Mouse (Mus musculus) megakaryocyte, embryonic 14.5 days (primary cell): ENCODE measurements around the gene Rps21. TPM values are rescaled to one million over a fixed set of nuclear protein-coding genes. Genes with fewer than 3 reads are reported as not detected.

Experiments used
- H3K27me3 ChIP-seq: replicated peaks from 2 replicates; pipeline ENCODE3; 2012; ENCODE audit warnings: inconsistent platforms
- H3K36me3 ChIP-seq: replicated peaks from 2 replicates; pipeline ENCODE3; 2012; ENCODE audit warnings: low read length, inconsistent platforms, mixed read lengths
- H3K4me1 ChIP-seq: 2 replicates; pipeline ENCODE4 v1.6.1; 2012; ENCODE audit warnings: inconsistent platforms
- H3K4me3 ChIP-seq: replicated peaks from 2 replicates; pipeline ENCODE3; 2012; ENCODE audit warnings: moderate library complexity, mild to moderate bottlenecking, inconsistent platforms
- H3K9me3 ChIP-seq: 2 replicates; pipeline ENCODE4 v1.6.1; 2012; ENCODE audit warnings: inconsistent platforms
- FLI1 ChIP-seq: IDR thresholded peaks from 2 replicates; pipeline ENCODE4 v1.6.1; 2012; ENCODE audit warnings: low read length, inconsistent platforms, mixed read lengths
- GATA1 ChIP-seq: IDR thresholded peaks from 3 replicates; pipeline ENCODE4 v1.6.1; 2012; ENCODE audit warnings: mixed read lengths, low read length, inconsistent platforms, borderline replicate concordance
- polyA plus RNA-seq: library from polyadenylated mRNA; stranded (reverse); fragments of >175 nt; gene quantifications from 2 replicates; pipeline ENCODE4 v1.2.3, GENCODE M21; 2012; ENCODE audit warnings: low replicate concordance; ENCODE audit not compliant: insufficient read depth

Rps21 gene
- polyA plus RNA-seq, 1 experiment = 1,213 TPM

- peaks cover 27% of the 10 kb centered on the region for H3K4me1 ChIP-seq
- peaks cover 2% of the 10 kb centered on the region for H3K27me3 ChIP-seq
- TF ChIP-seq GATA1 (no peak), FLI1 (no peak)
- no peak overlapping the region for H3K4me3 ChIP-seq
- H3K9me3 ChIP-seq = peaks cover 17% of the 10 kb centered on the region
- no peaks in the 10 kb centered on the region for H3K36me3 ChIP-seq
Measured at GRCm38 (mm10) chr2:180238591-180238990, 18.6 kb upstream of the Rps21 start.

DNA sequence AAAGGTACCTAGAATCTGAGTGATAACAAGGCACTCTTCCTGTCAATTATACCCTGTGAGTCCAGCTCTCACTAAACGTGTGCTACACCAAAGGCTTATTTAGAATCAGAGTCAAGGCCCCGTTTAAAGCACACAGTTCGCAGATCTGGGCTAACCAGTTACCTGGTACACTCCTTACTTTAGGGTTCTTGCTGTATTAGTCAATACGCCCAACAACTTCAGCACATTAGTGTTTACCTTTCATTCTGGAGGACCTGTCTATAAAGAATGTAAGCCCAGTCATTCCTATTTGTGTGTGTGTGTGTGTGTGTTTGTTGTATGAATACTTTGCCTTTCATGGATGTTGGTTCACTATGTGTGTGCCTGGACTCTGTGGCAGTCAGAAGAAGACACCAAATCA lies 14.1 kb upstream of the Rps21 start:
- H3K36me3 ChIP-seq = no peaks in the 10 kb centered on the region
- peaks cover 21% of the 10 kb centered on the region for H3K9me3 ChIP-seq
- no peaks in the 10 kb centered on the region for H3K27me3 ChIP-seq
- no peak overlapping the region for H3K4me3 ChIP-seq
- H3K4me1 ChIP-seq = peaks cover 6% of the 10 kb centered on the region
- TF ChIP-seq GATA1 = no peak

- no peaks in the 10 kb centered on the region for H3K27me3 ChIP-seq
- H3K4me1 ChIP-seq = peaks cover 23% of the 10 kb centered on the region
- no peaks in the 10 kb centered on the region for H3K36me3 ChIP-seq
- H3K9me3 ChIP-seq = peaks cover 4% of the 10 kb centered on the region; the same call in 1 of the 2 replicates
- no peak overlapping the region for H3K4me3 ChIP-seq
- no peak for TF ChIP-seq FLI1
- TF ChIP-seq GATA1 = no peak
Measured at GRCm38 (mm10) chr2:180247916-180248315, 9.3 kb upstream of the Rps21 start.

- Histone ChIP-seq H3K9me3 (peaks cover 4% of the 10 kb centered on the region; the same call in 1 of the 2 replicates), H3K27me3 (no peaks in the 10 kb centered on the region), H3K4me3 (no peak overlapping the region), H3K36me3 (no peaks in the 10 kb centered on the region), H3K4me1 (peaks cover 23% of the 10 kb centered on the region)
- no peak for TF ChIP-seq FLI1
- no peak for TF ChIP-seq GATA1
Measured at GRCm38 (mm10) chr2:180248947-180249660, 8.1 kb upstream of the Rps21 start.

GRCm38 (mm10) chr2:180250930-180251611 lies 6.1 kb upstream of the Rps21 start:
- Histone ChIP-seq H3K9me3 (peaks cover under 1% of the 10 kb centered on the region; the same call in 1 of the 2 replicates), H3K4me1 (peaks cover 36% of the 10 kb centered on the region), H3K4me3 (peak overlapping the region; percentile 1), H3K36me3 (no peaks in the 10 kb centered on the region), H3K27me3 (no peaks in the 10 kb centered on the region)
- TF ChIP-seq GATA1 (no peak), FLI1 (no peak)

- no peak overlapping the region for H3K4me3 ChIP-seq
- no peaks in the 10 kb centered on the region for H3K9me3 ChIP-seq
- peaks cover 44% of the 10 kb centered on the region for H3K4me1 ChIP-seq
- H3K27me3 ChIP-seq = no peaks in the 10 kb centered on the region
- no peak for TF ChIP-seq FLI1
- no peak for TF ChIP-seq GATA1
- no peaks in the 10 kb centered on the region for H3K36me3 ChIP-seq
Measured at GRCm38 (mm10) chr2:180251838-180252237, 5.3 kb upstream of the Rps21 start.

GRCm38 (mm10) chr2:180254436-180255209 lies 2.6 kb upstream of the Rps21 start:
- Histone ChIP-seq H3K4me3 (peak overlapping the region; percentile 14), H3K4me1 (peaks cover 55% of the 10 kb centered on the region)

DNA sequence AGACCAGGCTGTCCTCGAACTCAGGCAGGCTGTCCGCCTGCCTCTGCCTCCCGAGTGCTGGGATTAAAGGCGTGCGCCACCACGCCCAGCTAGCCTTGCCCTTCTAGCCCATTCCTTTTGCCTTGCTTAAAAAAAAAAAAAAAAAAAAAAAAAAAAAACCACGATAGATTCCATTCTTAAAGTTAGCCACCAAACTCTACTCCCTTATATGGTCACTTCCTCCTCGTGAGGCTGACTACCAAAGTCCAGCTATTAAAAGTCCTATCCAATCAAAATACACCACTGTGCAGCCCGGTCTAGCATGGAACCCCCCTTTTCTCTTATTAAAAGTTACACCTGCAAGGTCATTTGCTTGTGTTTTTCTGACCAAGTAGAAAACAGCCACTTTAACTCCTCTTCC lies 1.5 kb upstream of the Rps21 start:
- Histone ChIP-seq H3K36me3 (peaks cover 26% of the 10 kb centered on the region), H3K9me3 (no peaks in the 10 kb centered on the region), H3K4me3 (peak overlapping the region; percentile 67), H3K4me1 (peaks cover 62% of the 10 kb centered on the region), H3K27me3 (no peaks in the 10 kb centered on the region)
- no peak for TF ChIP-seq GATA1
- TF ChIP-seq FLI1 = no peak

More at GRCm38 (mm10) chr2:180254436-180255209, 2.6 kb upstream of the Rps21 start:
- H3K9me3 ChIP-seq = no peaks in the 10 kb centered on the region
- H3K36me3 ChIP-seq = peaks cover 15% of the 10 kb centered on the region
- no peak for TF ChIP-seq FLI1
- TF ChIP-seq GATA1 = no peak
- no peaks in the 10 kb centered on the region for H3K27me3 ChIP-seq

- TF ChIP-seq GATA1 (no peak), FLI1 (no peak)
- Histone ChIP-seq H3K9me3 (no peaks in the 10 kb centered on the region), H3K4me1 (peaks cover 63% of the 10 kb centered on the region), H3K27me3 (no peaks in the 10 kb centered on the region), H3K4me3 (peak overlapping the region; percentile 91), H3K36me3 (peaks cover 33% of the 10 kb centered on the region)
Measured at GRCm38 (mm10) chr2:180256296-180257000, 729 bp upstream of the Rps21 start.
